Mouse (Mus musculus) E14TG2a.4 (cell line): Measurements from ENCODE around the gene 2410137M14Rik.
"Not testable (repeated sequence)": the region's sequence is repeated elsewhere in the genome, so short reads cannot be mapped to it uniquely, and the experiment has no call there.

Experiments used
- H3K27me3 ChIP-seq: 2 replicates; pipeline ENCODE4 v1.6.1; 2014; ENCODE audit warnings: low read length, control low read depth; ENCODE audit not compliant: insufficient read depth
- H3K36me3 ChIP-seq: 2 replicates; pipeline ENCODE4 v1.6.1; 2014; ENCODE audit warnings: low read length, control low read depth; ENCODE audit not compliant: insufficient read depth
- H3K4me1 ChIP-seq: replicated peaks from 2 replicates; pipeline ENCODE4 v1.6.1; 2014; ENCODE audit warnings: low read depth, low read length, control low read depth
- H3K4me3 ChIP-seq: replicated peaks from 2 replicates; pipeline ENCODE4 v1.5.1; 2014; ENCODE audit warnings: mild to moderate bottlenecking, low read length
- H3K9me3 ChIP-seq: 2 replicates; pipeline ENCODE4 v1.6.1; 2014; ENCODE audit warnings: low read length, control low read depth
- CTCF ChIP-seq: conservative IDR thresholded peaks from 2 replicates; pipeline ENCODE4 v1.5.1; 2014; ENCODE audit warnings: low read length
- NANOG ChIP-seq: IDR thresholded peaks from 2 replicates; pipeline ENCODE4 v1.6.1; 2014; ENCODE audit warnings: borderline replicate concordance, low read length, mixed read lengths
- POU5F1 ChIP-seq: IDR thresholded peaks from 2 replicates; pipeline ENCODE4 v1.6.1; 2014; ENCODE audit warnings: low read length, borderline replicate concordance

The 2410137M14Rik gene

DNA sequence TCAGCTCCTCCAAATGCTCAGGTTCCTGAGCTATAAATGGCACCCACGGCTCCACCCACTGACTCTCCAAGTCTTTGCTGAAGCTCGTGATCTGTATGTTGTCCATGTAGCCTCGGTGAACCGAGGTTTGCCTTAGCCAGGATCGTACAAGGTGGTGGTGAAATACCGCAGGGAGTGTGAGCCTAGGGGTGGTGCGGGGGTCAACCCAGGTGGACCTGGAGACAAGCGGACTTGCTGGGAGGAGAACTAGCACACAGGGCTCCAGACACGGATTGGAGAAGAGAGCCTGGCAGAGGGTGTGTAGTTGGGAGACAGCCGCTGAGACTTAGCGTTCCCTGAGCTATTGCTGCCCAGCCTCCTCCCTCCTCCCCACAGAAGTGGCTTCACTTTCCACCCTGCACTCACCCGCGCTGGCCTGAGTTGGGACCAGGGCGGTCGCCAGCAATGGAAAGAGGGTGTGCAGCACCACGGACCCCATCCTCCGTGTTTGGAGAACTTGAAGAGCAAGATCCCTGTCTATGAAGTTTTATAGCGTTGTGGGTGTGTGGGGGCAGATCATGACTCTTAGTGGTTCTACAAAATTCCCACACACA, at the start of gene 2410137M14Rik:
TSS of gene 2410137M14Rik (minus strand) at position 17 of the 593 bp plus-strand sequence.
- H3K4me3 ChIP-seq = peak within 1 kb of the TSS; percentile 74
- H3K36me3 ChIP-seq = peaks cover 68% of the 10 kb centered on the region
- H3K4me1 ChIP-seq = peaks cover 95% of the 10 kb centered on the region
- TF ChIP-seq NANOG (no peak), POU5F1 (no peak), CTCF (no peak)
- no peaks in the 10 kb centered on the region for H3K9me3 ChIP-seq
- no peaks in the 10 kb centered on the region for H3K27me3 ChIP-seq

GRCm38 (mm10) chr17:37029162-37029561, 48.1 kb upstream of the 2410137M14Rik start:
- peaks cover 80% of the 10 kb centered on the region for H3K4me1 ChIP-seq
- no peaks in the 10 kb centered on the region for H3K27me3 ChIP-seq
- no peaks in the 10 kb centered on the region for H3K9me3 ChIP-seq
- TF ChIP-seq CTCF = no peak
- no peak for TF ChIP-seq POU5F1
- no peak for TF ChIP-seq NANOG
- peak overlapping the region; percentile 72 for H3K4me3 ChIP-seq
- no peaks in the 10 kb centered on the region for H3K36me3 ChIP-seq

DNA sequence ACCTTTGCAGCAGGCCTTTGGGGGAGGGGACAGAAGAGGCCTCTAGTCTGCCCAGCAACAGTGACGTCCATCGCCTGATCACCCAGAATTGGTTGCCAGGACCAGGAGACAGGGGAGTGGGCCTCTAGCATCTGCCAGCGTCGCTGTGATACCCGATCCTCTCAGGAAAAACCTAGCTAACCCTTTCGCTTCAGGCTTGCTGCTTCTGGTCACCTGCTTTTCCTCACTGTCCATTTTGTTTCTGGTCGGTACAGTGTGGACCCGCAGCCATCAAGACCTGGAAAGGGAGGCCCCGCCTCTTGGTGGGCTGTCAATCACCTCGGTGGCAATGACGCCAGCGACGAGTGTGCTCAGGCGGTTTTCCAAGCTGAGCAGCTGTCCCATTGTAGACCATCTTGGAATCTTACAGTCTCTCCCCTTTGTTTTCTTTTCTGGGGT, 47.7 kb upstream of the 2410137M14Rik start:
- TF ChIP-seq CTCF (no peak), POU5F1 (no peak), NANOG (no peak)
- H3K4me1 ChIP-seq = peaks cover 84% of the 10 kb centered on the region
- peak overlapping the region; percentile 72 for H3K4me3 ChIP-seq
- H3K9me3 ChIP-seq = no peaks in the 10 kb centered on the region
- H3K27me3 ChIP-seq = no peaks in the 10 kb centered on the region
- no peaks in the 10 kb centered on the region for H3K36me3 ChIP-seq

DNA sequence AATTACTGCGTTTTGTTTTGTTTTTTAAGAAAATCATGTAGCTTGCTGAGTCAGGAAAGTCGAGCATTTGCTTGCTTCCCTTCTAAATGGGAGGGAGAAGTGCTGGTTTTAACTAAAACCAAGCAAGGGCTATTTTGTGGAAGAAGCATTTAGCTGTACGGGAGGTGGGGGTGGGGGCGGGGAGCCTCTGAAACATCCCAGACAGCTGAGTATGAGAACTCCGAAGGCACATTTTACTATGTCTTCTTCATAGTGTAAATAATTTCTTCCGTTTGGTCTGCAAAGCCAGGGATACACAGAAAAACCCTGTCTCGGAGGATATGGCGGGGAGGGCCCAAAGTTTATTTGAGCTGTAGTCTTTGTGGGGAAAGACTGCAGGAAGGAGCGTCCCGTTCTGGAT, 47.2 kb upstream of the 2410137M14Rik start:
- no peaks in the 10 kb centered on the region for H3K27me3 ChIP-seq
- peak overlapping the region; percentile 72 for H3K4me3 ChIP-seq
- no peaks in the 10 kb centered on the region for H3K36me3 ChIP-seq
- H3K9me3 ChIP-seq = no peaks in the 10 kb centered on the region
- peaks cover 84% of the 10 kb centered on the region for H3K4me1 ChIP-seq
- no peak for TF ChIP-seq NANOG
- no peak for TF ChIP-seq CTCF
- no peak for TF ChIP-seq POU5F1

- H3K36me3 ChIP-seq = no peaks in the 10 kb centered on the region
- peaks cover 84% of the 10 kb centered on the region for H3K4me1 ChIP-seq
- no peaks in the 10 kb centered on the region for H3K27me3 ChIP-seq
- H3K4me3 ChIP-seq = peak overlapping the region; percentile 72; the same call in 1 of the 2 replicates
- H3K9me3 ChIP-seq = no peaks in the 10 kb centered on the region
- no peak for TF ChIP-seq CTCF
- TF ChIP-seq POU5F1 = peak; percentile 15; the same call in 1 of the 2 replicates
- peak; percentile 67; the same call in 1 of the 2 replicates for TF ChIP-seq NANOG
These were observed 46.4 kb upstream of the 2410137M14Rik start for GRCm38 (mm10) chr17:37027486-37027885.

DNA sequence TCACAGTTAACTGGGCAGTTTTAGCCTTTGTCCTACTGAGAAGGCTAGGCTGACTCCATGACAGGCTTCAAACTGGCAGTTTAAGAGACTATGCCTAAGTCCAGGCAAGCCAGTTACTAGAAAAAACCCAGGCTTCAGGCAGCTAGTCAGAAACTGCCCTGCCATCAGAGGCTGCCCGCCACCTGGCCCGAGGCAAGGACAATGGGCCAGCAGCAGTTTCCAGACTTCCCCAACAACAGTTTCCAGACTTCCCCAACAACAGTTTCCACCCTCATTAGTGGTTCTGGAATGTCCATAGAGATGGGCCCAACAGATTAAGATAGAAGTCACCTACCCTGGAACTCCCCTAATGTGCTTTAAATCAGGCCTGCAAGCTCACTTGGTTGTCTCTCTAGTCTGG, 45.4 kb upstream of the 2410137M14Rik start:
- H3K27me3 ChIP-seq = no peaks in the 10 kb centered on the region

DNA sequence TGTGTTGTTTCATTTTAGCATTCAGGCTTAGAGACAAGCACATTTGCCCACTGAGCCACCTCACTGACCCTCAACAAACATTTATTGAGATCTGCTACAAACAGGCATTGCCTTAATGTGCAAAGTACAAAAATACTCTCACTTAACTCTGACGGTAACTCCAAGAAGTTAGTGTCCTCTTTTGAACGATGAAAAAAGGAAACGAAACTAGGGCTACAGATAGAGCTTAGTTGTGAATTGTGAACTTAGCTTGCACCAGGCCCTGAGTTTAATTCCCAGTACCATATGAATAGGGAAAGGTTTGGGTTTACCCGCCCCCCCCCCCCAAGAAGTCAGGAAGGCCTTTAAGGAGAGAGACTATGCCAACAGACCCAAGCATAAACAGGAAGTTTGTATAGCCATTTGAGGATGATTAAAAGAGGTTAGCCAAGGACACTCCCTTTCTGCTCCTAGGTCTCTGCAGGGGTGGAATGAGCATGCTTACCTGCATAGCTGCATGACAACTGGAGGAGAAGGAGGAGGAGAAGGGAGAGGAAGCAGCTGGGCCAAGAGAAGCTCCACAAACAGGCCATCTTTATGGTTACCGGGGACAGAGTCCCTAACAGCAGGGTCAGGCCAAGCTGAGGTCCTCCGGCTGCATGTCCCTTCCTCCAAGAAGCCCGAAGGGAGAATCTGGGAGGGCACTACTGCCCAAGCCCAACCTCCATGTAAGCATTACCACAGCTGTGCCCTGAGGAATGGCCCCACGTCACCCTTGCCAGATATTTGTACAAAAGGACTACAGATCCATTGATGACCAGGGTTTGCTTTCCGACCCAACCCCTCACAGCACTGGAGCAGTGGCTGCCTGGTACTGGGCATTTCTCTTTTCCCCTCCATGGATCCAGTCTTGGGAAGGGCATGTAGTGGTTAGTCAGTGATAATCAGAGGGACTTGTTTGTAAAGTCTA, 41.9 kb upstream of the 2410137M14Rik start, which contains the start of gene Mog:
TSS of gene Mog (minus strand) at position 771 of the 949 bp plus-strand sequence.
- Histone ChIP-seq H3K9me3 (no peaks in the 10 kb centered on the region), H3K4me1 (peaks cover 77% of the 10 kb centered on the region), H3K27me3 (no peaks in the 10 kb centered on the region), H3K36me3 (no peaks in the 10 kb centered on the region), H3K4me3 (peak within 1 kb of the TSS; percentile 39)
- TF ChIP-seq NANOG (no peak), POU5F1 (no peak), CTCF (no peak)

More for the DNA sequence above, 45.4 kb upstream of the 2410137M14Rik start:
- TF ChIP-seq POU5F1 (no peak), CTCF (no peak), NANOG (no peak)
- peak overlapping the region; percentile 37; the same call in 1 of the 2 replicates for H3K4me3 ChIP-seq
- H3K4me1 ChIP-seq = peaks cover 83% of the 10 kb centered on the region
- no peaks in the 10 kb centered on the region for H3K9me3 ChIP-seq
- H3K36me3 ChIP-seq = no peaks in the 10 kb centered on the region

DNA sequence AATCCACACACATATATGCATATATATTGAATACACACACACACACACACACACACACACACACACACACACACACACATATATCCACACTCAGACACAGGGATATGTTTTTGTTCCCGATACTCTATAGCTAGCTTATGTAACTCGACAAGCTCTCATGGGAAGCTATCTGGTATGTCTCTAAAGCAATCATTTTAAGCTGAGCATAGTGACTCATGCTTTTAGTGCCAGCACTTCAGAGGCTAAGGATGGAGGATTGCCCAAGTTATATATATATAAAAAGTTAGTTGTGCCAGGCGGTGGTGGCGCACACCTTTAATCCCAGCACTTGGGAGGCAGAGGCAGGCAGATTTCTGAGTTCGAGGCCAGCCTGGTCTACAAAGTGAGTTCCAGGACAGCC, 38.2 kb upstream of the 2410137M14Rik start:
- H3K4me1 ChIP-seq = peaks cover 59% of the 10 kb centered on the region
- not testable (repeated sequence) for H3K27me3 ChIP-seq, H3K4me3 ChIP-seq, H3K36me3 ChIP-seq, H3K9me3 ChIP-seq
